Mouse (Mus musculus) liver (tissue): Measurements from ENCODE around the gene Bcl11a.

Experiments
- DNase-seq: peaks from one replicate; pipeline ENCODE4 v3.0.0-alpha.2; 2020; ENCODE audit warnings: mixed read lengths

Bcl11a gene

GRCm38 (mm10) chr11:24163072-24163471, 85.2 kb downstream of the Bcl11a start:
- no peak for DNase-seq

- DNase-seq: no peak
Measured at GRCm38 (mm10) chr11:24164065-24164464, 86.2 kb downstream of the Bcl11a start.

GRCm38 (mm10) chr11:24171675-24172285, 93.9 kb downstream of the Bcl11a start:
- DNase-seq: no peak

GRCm38 (mm10) chr11:24172585-24172984, 94.7 kb downstream of the Bcl11a start:
- no peak for DNase-seq

GRCm38 (mm10) chr11:24174161-24174792, 96.4 kb downstream of the Bcl11a start:
- DNase-seq: no peak

GRCm38 (mm10) chr11:24177458-24177857, 99.6 kb downstream of the Bcl11a start:
- DNase-seq: no peak

GRCm38 (mm10) chr11:24178823-24179476, 101.1 kb downstream of the Bcl11a start:
- no peak for DNase-seq

- DNase-seq: no peak
Measured at GRCm38 (mm10) chr11:24180040-24180439, 102.2 kb downstream of the Bcl11a start.

- DNase-seq: no peak
Measured at GRCm38 (mm10) chr11:24183501-24183900, 105.6 kb downstream of the Bcl11a start.

GRCm38 (mm10) chr11:24184932-24185331, 107.1 kb downstream of the Bcl11a start:
- no peak for DNase-seq

- DNase-seq: no peak
Measured at GRCm38 (mm10) chr11:24190411-24190810, 112.6 kb downstream of the Bcl11a start.

- DNase-seq: no peak
Measured at GRCm38 (mm10) chr11:24196460-24197190, 118.8 kb downstream of the Bcl11a start.

- no peak for DNase-seq
Measured at GRCm38 (mm10) chr11:24197424-24197823, 119.6 kb downstream of the Bcl11a start.

GRCm38 (mm10) chr11:24199560-24199959, 121.7 kb downstream of the Bcl11a start:
- DNase-seq: no peak

- no peak for DNase-seq
Measured at GRCm38 (mm10) chr11:24200310-24200709, 122.5 kb downstream of the Bcl11a start.

- no peak for DNase-seq
Measured at GRCm38 (mm10) chr11:24201223-24201622, 123.4 kb downstream of the Bcl11a start.

- DNase-seq: peak; percentile 11
Measured at GRCm38 (mm10) chr11:24202641-24203361, 124.9 kb downstream of the Bcl11a start.

- DNase-seq: no peak
Measured at GRCm38 (mm10) chr11:24203489-24203888, 125.6 kb downstream of the Bcl11a start.

- no peak for DNase-seq
Measured at GRCm38 (mm10) chr11:24208951-24209351, 131.1 kb downstream of the Bcl11a start.

- DNase-seq: no peak
Measured at GRCm38 (mm10) chr11:24214509-24215134, 136.8 kb downstream of the Bcl11a start.

- no peak for DNase-seq
Measured at GRCm38 (mm10) chr11:24217741-24218333, 140.0 kb downstream of the Bcl11a start.
